Mouse (Mus musculus) thymus, adult 2 months (tissue): Measurements from ENCODE around the gene Ndufs4.

ENCODE experiments used
- CTCF ChIP-seq: fragments of 200-500 bp; IDR thresholded peaks from 2 replicates; pipeline ENCODE4 v1.5.1; 2012; ENCODE audit warnings: mild to moderate bottlenecking, control low read depth, low read length, moderate library complexity, borderline replicate concordance; ENCODE audit not compliant: control insufficient read depth, poor library complexity, insufficient read depth; ENCODE audit errors: extremely low read depth
- POLR2A ChIP-seq: fragments of 200-500 bp; IDR thresholded peaks from 2 replicates; pipeline ENCODE4 v1.6.1; 2012; ENCODE audit warnings: mild to moderate bottlenecking, low read length, control low read depth, moderate library complexity; ENCODE audit not compliant: control insufficient read depth, poor library complexity, insufficient read depth; ENCODE audit errors: extremely low read depth

DNA sequence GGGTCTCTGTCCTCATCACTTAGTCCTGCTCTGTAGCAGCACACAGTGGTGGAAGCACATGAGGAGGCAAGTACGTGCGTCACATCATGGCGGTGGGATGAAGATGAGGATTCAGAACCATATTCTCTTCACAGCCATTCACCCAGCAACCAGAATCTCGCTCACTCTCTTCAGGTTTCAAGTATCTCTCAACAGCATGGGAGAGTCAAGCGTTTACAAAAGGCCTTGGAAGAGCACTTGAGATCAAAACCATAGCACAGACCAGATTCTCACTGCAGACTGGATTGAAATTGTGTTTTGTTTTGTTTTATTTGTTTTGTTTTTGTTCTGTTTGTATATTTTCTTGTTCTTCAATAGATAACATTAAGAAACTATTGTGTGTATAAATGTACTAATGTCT is 110.8 kb downstream of the Ndufs4 start:
- TF ChIP-seq CTCF = no peak
- no peak for TF ChIP-seq POLR2A
